Mouse (Mus musculus) neutrophil, adult 59 days (primary cell): ENCODE results near the gene Psors1c2. TPM values are rescaled to one million over a fixed set of nuclear protein-coding genes. Genes with fewer than 3 reads are reported as not detected.

ENCODE experiments used
- total RNA-seq, 2 experiments: library from RNA; stranded (reverse); gene quantifications; 1 replicate in 1 of 2; 2 replicates in 1 of 2; pipeline ENCODE4 v1.2.4; 2023

The Psors1c2 gene
- total RNA-seq = not detected

DNA sequence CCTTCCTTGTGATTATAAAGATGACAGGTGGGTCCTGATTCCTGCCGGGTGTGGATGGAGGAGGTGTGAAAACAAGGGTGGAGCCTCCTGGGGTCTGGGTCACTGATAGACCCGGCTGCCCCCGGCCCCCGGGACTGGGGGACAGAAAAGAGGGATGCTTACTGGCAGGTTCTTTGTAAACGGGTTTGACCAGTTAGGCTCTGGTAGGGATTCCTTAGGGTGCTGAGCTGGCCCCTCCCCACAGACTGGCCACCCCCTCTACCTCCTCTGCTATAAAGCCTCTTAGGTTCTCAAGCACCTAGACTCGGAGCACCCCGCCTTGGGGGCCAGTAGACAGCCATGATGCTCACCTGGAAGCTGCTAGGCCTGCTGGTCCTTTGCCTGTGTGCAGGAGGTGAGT is at the start of gene Psors1c2:
TSS of gene Psors1c2 (plus strand) at position 301 of the 400 bp plus-strand sequence.

DNA sequence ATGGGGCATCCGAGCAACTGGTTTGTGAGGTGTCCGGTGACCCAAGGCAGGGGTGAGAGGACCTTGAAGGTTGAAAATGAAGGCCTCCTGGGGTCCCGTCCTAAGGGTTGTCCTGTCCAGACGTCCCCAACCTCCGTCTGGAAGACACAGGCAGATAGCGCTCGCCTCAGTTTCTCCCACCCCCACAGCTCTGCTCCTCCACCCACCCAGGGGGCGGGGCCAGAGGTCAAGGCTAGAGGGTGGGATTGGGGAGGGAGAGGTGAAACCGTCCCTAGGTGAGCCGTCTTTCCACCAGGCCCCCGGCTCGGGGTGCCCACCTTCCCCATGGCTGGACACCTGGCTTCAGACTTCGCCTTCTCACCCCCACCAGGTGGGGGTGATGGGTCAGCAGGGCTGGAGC is 27.2 kb upstream of the Psors1c2 start, which contains the start of gene Pou5f1:
TSS of gene Pou5f1 (plus strand) at position 243 of the 400 bp plus-strand sequence.

GRCm38 (mm10) chr17:35516652-35517500 is 16.1 kb upstream of the Psors1c2 start, which contains the start of the genes Tcf19 and Cchcr1:
Gene Tcf19 (minus strand): TSS chr17:35516824.
Gene Cchcr1 (plus strand): TSS chr17:35517100.

GRCm38 (mm10) chr17:35551881-35552414 is 18.9 kb downstream of the Psors1c2 start, which contains the start of gene Cdsn:
Gene Cdsn (plus strand): TSS chr17:35552128.

DNA sequence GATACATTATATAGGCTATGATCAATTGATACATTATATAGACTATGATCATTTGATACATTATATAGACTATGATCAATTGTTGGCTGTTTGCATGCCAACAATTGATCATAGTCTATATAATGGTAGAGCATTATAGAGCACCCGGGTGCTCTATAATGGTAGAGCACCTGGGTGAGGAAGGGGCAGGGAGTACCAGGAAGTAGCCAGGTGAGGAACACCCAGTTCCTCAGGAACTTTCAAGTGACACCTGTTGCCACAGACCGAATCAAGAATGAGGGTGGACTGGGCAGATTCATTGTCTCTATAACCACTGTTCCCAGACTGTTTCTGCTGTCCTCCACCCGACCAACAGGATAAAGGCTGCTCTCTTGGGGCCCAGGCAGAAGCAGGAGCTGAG is 34.1 kb downstream of the Psors1c2 start, which contains the start of gene 2300002M23Rik:
TSS of gene 2300002M23Rik (plus strand) at position 301 of the 400 bp plus-strand sequence.

Other genes starting within 250 kb of the Psors1c2 start
- 1 to 10 TPM; 5.6 to 6.6 TPM for gene H2-Q1, start 212.8 kb upstream of the Psors1c2 start, total RNA-seq
- gene H2-Q2, start 191.0 kb upstream of the Psors1c2 start, total RNA-seq = 1 to 10 TPM; 6.4 to 7.1 TPM
- gene H2-Q4, start 153.6 kb upstream of the Psors1c2 start, total RNA-seq = 10 to 100 TPM; 62.2 to 73.9 TPM
- gene H2-Q6, start 108.4 kb upstream of the Psors1c2 start, total RNA-seq = 10 to 100 TPM; 12.6 to 13.8 TPM
- 10 to 100 TPM; 10.5 to 17.7 TPM for gene H2-Q7, start 94.0 kb upstream of the Psors1c2 start, total RNA-seq
- gene H2-Q10, start 63.1 kb upstream of the Psors1c2 start, total RNA-seq = 10 to 100 TPM; 43.6 to 57.4 TPM
- 1 to 10 TPM; 2.1 TPM for gene Pou5f1, start 27.2 kb upstream of the Psors1c2 start, total RNA-seq
- 10 to 100 TPM; 33.6 to 35.3 TPM for gene Tcf19, start 16.4 kb upstream of the Psors1c2 start, total RNA-seq
- 10 to 100 TPM; 13.6 to 15.8 TPM for gene Cchcr1, start 16.1 kb upstream of the Psors1c2 start, total RNA-seq
- not detected for gene Cdsn, start 18.9 kb downstream of the Psors1c2 start, total RNA-seq
- gene 2300002M23Rik, start 34.2 kb downstream of the Psors1c2 start, total RNA-seq = not detected
- not detected for gene Sfta2, start 68.3 kb downstream of the Psors1c2 start, total RNA-seq
- not detected for gene Gm9573, start 93.4 kb downstream of the Psors1c2 start, total RNA-seq
- not detected for gene Mucl3, start 110.5 kb downstream of the Psors1c2 start, total RNA-seq
- 10 to 100 TPM in 1 of 2 experiments, 1 to 10 TPM in 1; 7.2 to 11.6 TPM for gene Vars2, start 134.4 kb downstream of the Psors1c2 start, total RNA-seq
- gene Gtf2h4, start 140.5 kb downstream of the Psors1c2 start, total RNA-seq = 1 to 10 TPM; 6.5 to 9.4 TPM
- gene Ddr1, start 171.4 kb downstream of the Psors1c2 start, total RNA-seq = under 1 TPM; 0.31 to 0.51 TPM